Mouse (Mus musculus): ENCODE data around the gene Olfr94. TPM values are rescaled to one million over a fixed set of nuclear protein-coding genes. Genes with fewer than 3 reads are reported as not detected.

The Olfr94 gene
- total and polyA plus RNA-seq, 3 experiments = 0.11 TPM; not detected in 2

DNA sequence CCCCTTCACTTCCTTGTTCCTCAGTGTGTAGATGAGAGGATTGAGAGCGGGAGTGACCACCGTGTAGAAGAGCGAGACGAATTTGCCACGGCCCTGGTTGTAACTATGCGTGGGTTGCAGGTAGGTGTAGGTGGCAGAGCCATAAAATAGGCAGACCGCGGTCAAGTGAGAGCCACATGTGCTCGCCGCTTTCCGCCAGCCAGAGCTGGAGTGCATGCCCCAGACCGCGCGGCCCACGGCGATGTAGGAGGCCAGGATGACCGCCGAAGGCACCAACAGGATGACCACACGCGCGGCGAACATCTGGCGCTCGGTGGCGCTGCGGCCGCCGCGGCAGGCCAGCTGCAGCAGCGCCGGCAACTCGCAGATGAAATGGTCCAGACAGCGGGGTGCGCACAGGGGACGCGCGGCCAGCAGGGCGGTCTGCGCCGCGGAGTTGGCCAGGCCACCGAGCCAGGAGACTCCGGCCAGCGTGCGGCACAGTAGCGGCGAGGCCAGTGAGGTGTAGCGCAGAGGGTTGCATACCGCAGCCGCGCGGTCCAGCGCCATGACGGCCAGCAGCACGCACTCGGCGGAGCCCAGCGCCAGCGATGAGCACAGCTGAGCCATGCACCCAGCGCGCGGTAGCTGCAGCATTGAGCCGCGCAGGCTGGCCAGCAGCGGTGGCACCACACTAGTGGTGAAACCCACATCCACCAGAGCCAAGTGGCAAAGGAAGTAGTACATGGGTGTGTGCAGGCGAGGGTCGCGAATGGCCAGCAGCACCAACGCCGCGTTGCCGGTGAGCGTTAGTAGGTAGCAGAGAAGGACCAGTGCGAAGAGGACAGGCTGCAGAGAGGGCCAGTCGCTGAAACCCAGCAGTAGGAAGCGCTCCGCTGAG, 3.7 kb downstream of the Olfr94 start:
- Histone ChIP-seq H3K36me3 (replicated peaks) (no peaks in the 10 kb centered on the region), H3K27me3 (ENCODE audit: insufficient read depth, low read length) (peaks cover 3% of the 10 kb centered on the region; the same call in 1 of the 2 replicates), H3K9me3 (replicated peaks) (peaks cover 8% of the 10 kb centered on the region), H3K4me1 (ENCODE audit: insufficient read depth, low read depth, low read length) (no peaks in the 10 kb centered on the region), H3K4me3 (ENCODE audit: low read depth, low read length) (no peak overlapping the region; the same call in 1 of the 2 replicates)
- DNase-seq (ENCODE audit: low spot score) (no peak), ATAC-seq (ENCODE audit: extremely low read depth, insufficient number of reproducible peaks, low FRiP score, poor library complexity, severe bottlenecking) (no peak)
- no peak for TF ChIP-seq POLR2AphosphoS5 (IDR thresholded peaks at IDR 0.05; ENCODE audit: insufficient replicate concordance, low read depth, low read length)
- TF ChIP-seq TAL1 (conservative IDR thresholded peaks at IDR 0.05; ENCODE audit: low read depth, low read length) = no peak

DNA sequence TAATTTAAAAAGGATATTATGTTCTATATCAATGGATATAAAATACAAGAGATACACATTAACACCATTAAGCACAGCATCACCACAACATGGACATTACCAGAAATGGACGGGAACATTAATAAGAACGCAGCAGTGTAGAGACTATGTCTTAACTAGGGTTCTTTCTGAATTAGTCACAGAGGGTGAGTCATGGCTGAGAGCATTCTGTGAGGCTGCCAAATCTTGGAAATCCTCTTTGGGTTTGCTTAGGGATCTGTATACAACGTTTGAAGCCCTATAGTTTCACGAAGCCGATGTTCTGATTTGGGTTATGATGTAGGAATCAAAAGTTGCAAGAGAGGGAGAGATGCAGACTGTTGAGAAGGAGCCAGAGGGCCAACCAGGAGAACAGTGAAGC, 6.0 kb downstream of the Olfr94 start:
- Histone ChIP-seq H3K36me3 (replicated peaks) (no peaks in the 10 kb centered on the region), H3K9me3 (replicated peaks) (peaks cover 8% of the 10 kb centered on the region), H3K4me1 (ENCODE audit: insufficient read depth, low read depth, low read length) (no peaks in the 10 kb centered on the region), H3K27me3 (ENCODE audit: insufficient read depth, low read length) (peaks cover 3% of the 10 kb centered on the region; the same call in 1 of the 2 replicates), H3K4me3 (ENCODE audit: low read depth, low read length) (no peak overlapping the region)
- no peak for TF ChIP-seq TAL1 (conservative IDR thresholded peaks at IDR 0.05; ENCODE audit: low read depth, low read length)
- TF ChIP-seq GATA1 (IDR thresholded peaks at IDR 0.05; ENCODE audit: borderline replicate concordance, low read length) = no peak
- TF ChIP-seq POLR2AphosphoS5 (IDR thresholded peaks at IDR 0.05; ENCODE audit: insufficient replicate concordance, low read depth, low read length) = no peak
- TF ChIP-seq GATA2 (IDR thresholded peaks at IDR 0.05; ENCODE audit: borderline replicate concordance, low read depth, low read length) = no peak
- no peak for TF ChIP-seq CTCF (IDR thresholded peaks at IDR 0.05; ENCODE audit: low read depth, low read length)
- DNase-seq (ENCODE audit: low spot score) = no peak
- ATAC-seq (ENCODE audit: extremely low read depth, insufficient number of reproducible peaks, low FRiP score, poor library complexity, severe bottlenecking) = no peak

DNA sequence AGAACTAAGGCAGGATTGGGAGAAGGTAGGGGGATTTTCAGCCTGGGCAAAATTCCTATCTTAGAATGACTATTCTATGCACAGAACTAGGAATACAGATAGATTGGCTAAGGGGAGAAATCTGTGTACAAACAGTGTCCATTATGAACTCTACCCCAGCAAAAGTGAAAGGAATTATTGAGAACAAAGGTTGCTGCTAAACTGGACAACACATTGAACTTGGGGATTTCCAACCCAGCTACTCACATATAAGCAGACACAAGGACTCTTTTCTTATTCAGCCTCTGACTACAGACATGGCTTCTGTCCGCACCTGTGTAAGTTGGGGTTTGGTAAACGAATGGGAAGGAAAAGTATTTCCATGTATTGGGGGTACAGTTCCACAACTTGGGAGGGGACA, 7.1 kb downstream of the Olfr94 start, which contains the start of gene Ubd:
Gene Ubd (plus strand): TSS at position 237 of the 400 bp plus-strand sequence.
- no peaks in the 10 kb centered on the region for H3K4me1 ChIP-seq (ENCODE audit: insufficient read depth, low read depth, low read length)
- TF ChIP-seq GATA2 (IDR thresholded peaks at IDR 0.05; ENCODE audit: borderline replicate concordance, low read depth, low read length) (no peak), CTCF (IDR thresholded peaks at IDR 0.05; ENCODE audit: low read depth, low read length) (no peak), POLR2AphosphoS5 (IDR thresholded peaks at IDR 0.05; ENCODE audit: insufficient replicate concordance, low read depth, low read length) (no peak), TAL1 (conservative IDR thresholded peaks at IDR 0.05; ENCODE audit: low read depth, low read length) (no peak), GATA1 (IDR thresholded peaks at IDR 0.05; ENCODE audit: borderline replicate concordance, low read length) (no peak)
- H3K9me3 ChIP-seq (replicated peaks) = peaks cover 8% of the 10 kb centered on the region
- no peaks in the 10 kb centered on the region for H3K36me3 ChIP-seq (replicated peaks)
- no peak within 1 kb of the TSS for H3K4me3 ChIP-seq (ENCODE audit: low read depth, low read length)
- DNase-seq (ENCODE audit: low spot score) (no peak), ATAC-seq (ENCODE audit: extremely low read depth, insufficient number of reproducible peaks, low FRiP score, poor library complexity, severe bottlenecking) (no peak)
- H3K27me3 ChIP-seq (ENCODE audit: insufficient read depth, low read length) = peaks cover 3% of the 10 kb centered on the region; the same call in 1 of the 2 replicates

DNA sequence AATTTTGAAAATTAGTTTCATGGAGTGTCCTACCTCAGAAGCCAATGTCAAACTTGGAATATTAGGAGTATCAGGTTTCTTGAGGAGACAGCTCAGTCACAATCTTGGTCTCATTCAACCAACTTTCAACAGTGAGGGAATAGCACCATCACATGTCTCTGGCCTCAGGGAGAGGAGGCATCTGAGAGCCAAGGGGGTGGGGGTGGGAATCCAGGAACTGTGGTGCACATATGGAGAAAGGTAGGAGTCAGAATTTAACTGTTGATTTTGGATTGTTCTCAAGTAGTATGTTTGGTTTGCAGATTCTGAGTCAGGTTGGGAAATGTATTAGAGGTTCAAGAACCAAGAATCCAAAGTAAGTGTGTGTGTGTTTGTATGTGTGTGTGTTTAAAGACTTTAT, 7.8 kb downstream of the Olfr94 start:
- peaks cover 8% of the 10 kb centered on the region for H3K9me3 ChIP-seq (replicated peaks)
- ATAC-seq (ENCODE audit: extremely low read depth, insufficient number of reproducible peaks, low FRiP score, poor library complexity, severe bottlenecking) (no peak), DNase-seq (ENCODE audit: low spot score) (no peak)
- H3K27me3 ChIP-seq (ENCODE audit: insufficient read depth, low read length) = peaks cover 3% of the 10 kb centered on the region; the same call in 1 of the 2 replicates
- TF ChIP-seq CTCF (IDR thresholded peaks at IDR 0.05; ENCODE audit: low read depth, low read length) (no peak), TAL1 (conservative IDR thresholded peaks at IDR 0.05; ENCODE audit: low read depth, low read length) (no peak), GATA1 (IDR thresholded peaks at IDR 0.05; ENCODE audit: borderline replicate concordance, low read length) (no peak), GATA2 (IDR thresholded peaks at IDR 0.05; ENCODE audit: borderline replicate concordance, low read depth, low read length) (no peak), POLR2AphosphoS5 (IDR thresholded peaks at IDR 0.05; ENCODE audit: insufficient replicate concordance, low read depth, low read length) (no peak)
- H3K4me1 ChIP-seq (ENCODE audit: insufficient read depth, low read depth, low read length) = no peaks in the 10 kb centered on the region
- H3K4me3 ChIP-seq (ENCODE audit: low read depth, low read length) = no peak overlapping the region
- H3K36me3 ChIP-seq (replicated peaks) = no peaks in the 10 kb centered on the region

DNA sequence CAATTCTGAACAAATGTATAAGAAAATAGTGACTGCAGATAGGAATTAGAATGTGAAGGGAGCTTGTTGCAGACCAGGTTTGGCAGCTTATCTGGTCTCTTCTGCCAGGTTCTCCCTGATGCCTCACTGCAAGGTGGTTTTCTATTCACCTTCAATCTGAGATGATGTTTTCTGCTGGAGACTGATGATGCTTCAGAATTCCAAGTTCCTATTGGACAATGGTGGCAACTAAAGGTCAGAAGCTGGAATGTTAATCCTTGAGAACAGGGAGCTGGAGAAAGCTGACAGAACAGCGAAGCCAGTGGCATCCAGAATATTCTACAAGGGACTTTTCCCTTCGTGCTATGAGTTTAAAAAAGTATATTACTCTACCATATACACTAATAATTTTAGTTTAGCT, 10.1 kb downstream of the Olfr94 start:
- Histone ChIP-seq H3K9me3 (replicated peaks) (no peaks in the 10 kb centered on the region), H3K4me3 (ENCODE audit: low read depth, low read length) (no peak overlapping the region), H3K4me1 (ENCODE audit: insufficient read depth, low read depth, low read length) (no peaks in the 10 kb centered on the region), H3K27me3 (ENCODE audit: insufficient read depth, low read length) (no peaks in the 10 kb centered on the region), H3K36me3 (replicated peaks) (no peaks in the 10 kb centered on the region)
- no peak for DNase-seq (ENCODE audit: low spot score)
- no peak for ATAC-seq (ENCODE audit: extremely low read depth, insufficient number of reproducible peaks, low FRiP score, poor library complexity, severe bottlenecking)
- TF ChIP-seq GATA1 (IDR thresholded peaks at IDR 0.05; ENCODE audit: borderline replicate concordance, low read length) (no peak), GATA2 (IDR thresholded peaks at IDR 0.05; ENCODE audit: borderline replicate concordance, low read depth, low read length) (no peak), CTCF (IDR thresholded peaks at IDR 0.05; ENCODE audit: low read depth, low read length) (no peak), POLR2AphosphoS5 (IDR thresholded peaks at IDR 0.05; ENCODE audit: insufficient replicate concordance, low read depth, low read length) (no peak), TAL1 (conservative IDR thresholded peaks at IDR 0.05; ENCODE audit: low read depth, low read length) (no peak)

DNA sequence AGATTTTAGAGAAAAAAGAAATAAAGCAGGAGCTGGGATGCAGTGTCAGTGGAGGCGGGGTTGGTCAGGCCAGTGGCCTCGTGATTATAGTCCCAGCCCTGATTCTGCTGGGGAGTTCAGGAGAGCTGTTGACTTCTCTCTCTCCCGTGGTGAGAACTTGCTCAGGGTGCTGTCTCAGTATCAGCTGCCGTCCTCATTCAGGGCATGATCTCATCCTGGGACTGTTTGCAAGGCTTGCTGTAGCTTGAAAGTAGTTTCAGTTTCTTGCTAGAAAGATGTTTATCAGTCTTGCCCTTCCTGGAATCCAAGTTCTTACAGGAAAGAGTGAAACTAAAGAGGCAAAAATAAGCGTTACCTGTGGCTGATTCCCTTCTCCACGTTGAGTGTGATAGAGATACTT, 15.3 kb downstream of the Olfr94 start:
- H3K9me3 ChIP-seq (replicated peaks) = no peaks in the 10 kb centered on the region
- TF ChIP-seq CTCF (IDR thresholded peaks at IDR 0.05; ENCODE audit: low read depth, low read length) = no peak
- no peak for TF ChIP-seq POLR2AphosphoS5 (IDR thresholded peaks at IDR 0.05; ENCODE audit: insufficient replicate concordance, low read depth, low read length)
- no peak for TF ChIP-seq GATA2 (IDR thresholded peaks at IDR 0.05; ENCODE audit: borderline replicate concordance, low read depth, low read length)
- no peak for TF ChIP-seq GATA1 (IDR thresholded peaks at IDR 0.05; ENCODE audit: borderline replicate concordance, low read length)
- TF ChIP-seq TAL1 (conservative IDR thresholded peaks at IDR 0.05; ENCODE audit: low read depth, low read length) = no peak
- DNase-seq (ENCODE audit: low spot score) (no peak), ATAC-seq (ENCODE audit: extremely low read depth, insufficient number of reproducible peaks, low FRiP score, poor library complexity, severe bottlenecking) (no peak)
- H3K4me3 ChIP-seq (ENCODE audit: low read depth, low read length) = no peak overlapping the region
- no peaks in the 10 kb centered on the region for H3K27me3 ChIP-seq (ENCODE audit: insufficient read depth, low read length)
- no peaks in the 10 kb centered on the region; the same call in 1 of the 2 replicates for H3K4me1 ChIP-seq (ENCODE audit: insufficient read depth, low read depth, low read length)
- no peaks in the 10 kb centered on the region for H3K36me3 ChIP-seq (replicated peaks)
